Mouse (Mus musculus) heart, postnatal 36 days (tissue): ENCODE results near the gene Ly6g5c. TPM values are rescaled to one million over a fixed set of nuclear protein-coding genes. Genes with fewer than 3 reads are reported as not detected.

Experiments
- DNase-seq, 2 experiments: peaks; one replicate each; pipeline ENCODE4 v3.0.0; 2021 to 2022
- intact Hi-C: fragments of 180-260 bp; cut with DNase I; formaldehyde crosslinking; loops from one replicate; pipeline ENCODE4 v1.15.1; 2025
- total RNA-seq, 2 experiments: library from RNA; stranded (reverse); gene quantifications; 2 replicates each; pipeline ENCODE4 v1.2.3; 2021

The Ly6g5c gene
- not detected for total RNA-seq

- DNase-seq = no peak
- intact Hi-C loops = no loop called here
These were observed at the start of gene Ly6g5c for GRCm38 (mm10) chr17:35108097-35108496. TSS of gene Ly6g5c (plus strand) at chr17:35108279.

GRCm38 (mm10) chr17:35058316-35058715 is 49.8 kb upstream of the Ly6g5c start:
- intact Hi-C loops = no loop called here
- no peak for DNase-seq

- DNase-seq = peak; percentile 93 to 94
- intact Hi-C loops = loop anchor here (1.0 kb wide), 1 partner anchor 38 kb away; no protein-coding TSS in a partner anchor
These were observed 48.9 kb upstream of the Ly6g5c start, which contains the start of gene Ddah2 for GRCm38 (mm10) chr17:35058911-35059892. TSS of gene Ddah2 (plus strand) at chr17:35059035.

- DNase-seq = no peak
- intact Hi-C loops = no loop called here
These were observed 48.0 kb upstream of the Ly6g5c start for GRCm38 (mm10) chr17:35060071-35060470.

GRCm38 (mm10) chr17:35060737-35061297 is 47.3 kb upstream of the Ly6g5c start:
- peak in 1 of 2 experiments; percentile 26 for DNase-seq

GRCm38 (mm10) chr17:35061299-35061698 is 46.8 kb upstream of the Ly6g5c start:
- no peak for DNase-seq
- intact Hi-C loops = no loop called here

More at GRCm38 (mm10) chr17:35060737-35061297, 47.3 kb upstream of the Ly6g5c start:
- intact Hi-C loops = no loop called here

- intact Hi-C loops = no loop called here
- DNase-seq = peak in 1 of 2 experiments; percentile 32
These were observed 44.6 kb upstream of the Ly6g5c start for GRCm38 (mm10) chr17:35063466-35063865.

- intact Hi-C loops = no loop called here
- no peak for DNase-seq
These were observed 43.7 kb upstream of the Ly6g5c start for GRCm38 (mm10) chr17:35064378-35064877.

GRCm38 (mm10) chr17:35064951-35065947 is 42.8 kb upstream of the Ly6g5c start, which contains the start of gene Ly6g6c:
TSS of gene Ly6g6c (plus strand) at chr17:35065388.
- intact Hi-C loops = no loop called here
- peak in 1 of 2 experiments; percentile 43 for DNase-seq

- no peak for DNase-seq
- intact Hi-C loops = no loop called here
These were observed 42.0 kb upstream of the Ly6g5c start, which contains the start of gene Mpig6b for GRCm38 (mm10) chr17:35066084-35066483. TSS of gene Mpig6b (minus strand) at chr17:35066184.

GRCm38 (mm10) chr17:35068213-35068914 is 39.7 kb upstream of the Ly6g5c start:
- no peak for DNase-seq
- intact Hi-C loops = no loop called here

- no peak for DNase-seq
- intact Hi-C loops = no loop called here
These were observed 37.4 kb upstream of the Ly6g5c start for GRCm38 (mm10) chr17:35070556-35071229.

GRCm38 (mm10) chr17:35071454-35071853 is 36.6 kb upstream of the Ly6g5c start:
- intact Hi-C loops = no loop called here
- DNase-seq = no peak

- DNase-seq = no peak
- intact Hi-C loops = no loop called here
These were observed 34.0 kb upstream of the Ly6g5c start for GRCm38 (mm10) chr17:35074097-35074496.

- no peak for DNase-seq
- intact Hi-C loops = no loop called here
These were observed 31.4 kb upstream of the Ly6g5c start, which contains the start of gene Ly6g6e for GRCm38 (mm10) chr17:35076507-35077176. TSS of gene Ly6g6e (plus strand) at chr17:35076902.

- intact Hi-C loops = no loop called here
- DNase-seq = no peak
These were observed 30.8 kb upstream of the Ly6g5c start for GRCm38 (mm10) chr17:35077285-35077684.

- peak; percentile 55 to 67 for DNase-seq
- intact Hi-C loops = loop anchor here (1.0 kb wide), 1 partner anchor 57 kb away; no protein-coding TSS in a partner anchor
These were observed 30.3 kb upstream of the Ly6g5c start, which contains the start of gene Ly6g6d for GRCm38 (mm10) chr17:35077786-35078233. TSS of gene Ly6g6d (minus strand) at chr17:35078065.

GRCm38 (mm10) chr17:35079778-35080177 is 28.3 kb upstream of the Ly6g5c start:
- peak in 1 of 2 experiments; percentile 20 for DNase-seq
- intact Hi-C loops = no loop called here
